Mouse (Mus musculus): ENCODE measurements around the gene Krt33b.

DNA sequence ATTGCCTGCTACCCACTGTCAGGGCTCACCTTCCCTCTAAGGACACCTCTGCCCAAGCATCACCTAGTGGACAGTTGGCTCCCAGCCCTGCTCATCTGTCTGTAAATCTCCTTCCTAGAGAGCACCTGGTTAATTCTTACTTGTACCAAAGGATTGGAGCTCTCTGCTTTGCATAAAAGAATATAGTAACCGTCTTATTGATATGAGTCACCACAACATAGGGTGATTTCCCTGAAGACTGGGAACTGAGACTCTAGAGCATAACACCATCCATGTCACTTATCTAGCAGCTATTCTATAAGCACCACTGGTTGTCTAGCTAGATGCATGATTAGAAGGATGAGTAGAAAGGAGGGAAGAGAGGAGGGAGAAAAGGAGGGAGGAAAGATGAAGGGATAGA, 46.2 kb downstream of the Krt33b start:
- TF ChIP-seq POLR2A (IDR thresholded peaks at IDR 0.05; ENCODE audit: low read depth, low read length) (no peak), CTCF (conservative IDR thresholded peaks at IDR 0.05; ENCODE audit: insufficient read depth, insufficient read length, low read depth, low read length) (no peak)
